Mouse (Mus musculus) megakaryocyte, adult 5-6 weeks (primary cell): ENCODE measurements around the gene Zfp786. TPM values are rescaled to one million over a fixed set of nuclear protein-coding genes. Genes with fewer than 3 reads are reported as not detected.
"Not testable (repeated sequence)": the region's sequence is repeated elsewhere in the genome, so short reads cannot be mapped to it uniquely, and the experiment has no call there.

Experiments
- ATAC-seq: 2 replicates; pipeline ENCODE4 v1.8.0; 2016; ENCODE audit warnings: mild to moderate bottlenecking, inconsistent platforms; ENCODE audit not compliant: poor library complexity, severe bottlenecking
- total RNA-seq, 2 experiments: library from RNA; stranded (forward) in 1 of 2; stranded (reverse) in 1 of 2; fragments of 153-499, 151-499 nt in 1 of 2; fragments of 221-1000, 200-1000 nt in 1 of 2; gene quantifications; 2 replicates each; pipeline versions ENCODE4 v1.2.3 to v1.2.4; 2015 to 2017

Gene Zfp786
- total RNA-seq, 2 experiments from 2014 or later: not detected

DNA sequence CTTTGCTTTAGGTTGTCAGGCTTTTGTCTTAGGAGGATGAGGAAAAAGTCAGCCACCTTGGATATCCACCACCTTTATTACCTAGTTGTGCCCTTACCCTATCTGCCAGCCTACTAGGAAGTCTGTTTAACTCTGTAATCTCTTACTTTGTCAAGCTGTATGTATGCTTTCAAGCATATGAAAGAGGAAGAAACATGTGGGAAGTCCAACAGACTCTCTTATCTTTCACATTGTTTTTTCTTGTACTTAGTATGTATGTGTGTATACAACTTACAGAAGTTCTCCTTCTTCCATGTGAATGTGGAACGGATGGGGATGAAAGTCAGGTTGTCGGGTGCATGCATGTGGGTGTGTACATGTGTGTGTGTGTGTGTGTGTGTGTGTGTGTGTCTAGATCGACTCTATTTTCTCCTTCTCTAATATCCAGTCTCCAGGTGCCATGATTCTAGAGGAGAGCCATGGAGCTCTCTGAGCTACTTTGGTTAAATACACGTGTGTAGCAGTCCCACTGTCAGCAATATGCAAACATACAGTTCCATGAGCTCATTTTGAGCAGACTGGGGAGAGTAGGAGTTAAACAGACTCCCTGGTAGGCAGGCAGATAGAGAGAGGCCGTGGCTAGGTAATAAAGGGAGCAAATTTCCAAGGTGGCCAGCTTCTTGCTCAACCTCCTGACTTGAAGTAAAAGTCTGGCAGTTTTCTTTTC is 45.8 kb downstream of the Zfp786 start:
- no peak for ATAC-seq

DNA sequence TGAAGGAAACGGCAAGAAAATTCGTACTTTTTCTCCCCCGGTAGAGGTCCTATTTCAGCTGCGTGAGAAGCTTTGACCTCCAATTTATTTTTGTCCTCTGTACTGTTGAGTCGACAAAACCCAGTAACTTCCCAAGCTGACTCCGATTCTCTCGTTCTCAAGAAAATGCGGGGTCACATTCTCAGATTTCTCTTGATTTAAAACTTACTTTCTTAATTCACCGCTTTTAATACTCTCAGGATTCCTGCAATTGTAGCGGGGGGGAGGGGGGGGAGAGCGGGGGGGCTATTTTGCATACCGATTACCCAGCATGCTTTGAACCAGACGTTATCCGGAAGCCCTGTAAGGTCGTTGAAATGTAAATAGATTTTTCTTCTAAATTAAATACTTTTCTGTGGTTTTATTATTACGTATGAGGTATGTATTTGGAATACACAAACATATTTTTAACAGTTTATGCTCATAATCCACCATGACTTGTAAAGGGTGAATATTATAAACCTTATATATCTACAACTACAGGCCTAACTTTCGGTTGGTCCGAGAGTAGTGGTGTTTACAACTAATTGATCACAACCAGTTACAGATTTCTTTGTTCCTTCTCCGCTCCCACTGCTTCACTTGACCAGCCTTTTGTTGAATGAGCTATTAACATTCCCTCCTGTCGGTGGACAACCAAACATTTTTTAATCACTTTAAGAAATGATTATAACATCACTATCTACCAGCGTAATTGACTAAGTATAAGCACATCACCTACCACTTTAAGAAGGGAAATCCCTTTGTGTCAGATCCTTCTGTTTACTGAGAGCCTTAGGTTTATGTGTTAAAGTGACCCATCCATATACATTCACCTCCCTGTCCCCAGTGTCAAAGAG is 49.3 kb downstream of the Zfp786 start:
- peak; percentile 44 for ATAC-seq

DNA sequence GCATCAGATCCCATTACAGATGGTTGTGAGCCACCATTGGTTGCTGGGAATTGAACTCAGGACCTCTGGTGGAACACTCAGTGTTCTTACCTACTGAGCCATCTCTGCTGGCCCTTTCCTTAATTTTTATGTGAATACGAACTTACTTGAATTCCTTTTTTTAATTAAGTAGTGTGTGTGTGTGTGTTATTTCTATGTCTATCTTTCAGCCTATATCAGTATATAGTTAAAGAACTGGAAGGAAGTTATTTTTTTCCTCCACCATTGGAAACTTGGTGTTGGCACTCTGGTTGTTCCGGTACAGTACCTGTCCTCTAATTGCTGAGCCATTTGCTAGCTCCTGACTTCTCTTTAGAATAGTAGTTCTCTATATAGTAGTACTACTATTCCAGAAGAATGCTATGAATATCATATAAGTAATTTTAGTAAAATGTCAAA is 50.1 kb downstream of the Zfp786 start:
- no peak for ATAC-seq

DNA sequence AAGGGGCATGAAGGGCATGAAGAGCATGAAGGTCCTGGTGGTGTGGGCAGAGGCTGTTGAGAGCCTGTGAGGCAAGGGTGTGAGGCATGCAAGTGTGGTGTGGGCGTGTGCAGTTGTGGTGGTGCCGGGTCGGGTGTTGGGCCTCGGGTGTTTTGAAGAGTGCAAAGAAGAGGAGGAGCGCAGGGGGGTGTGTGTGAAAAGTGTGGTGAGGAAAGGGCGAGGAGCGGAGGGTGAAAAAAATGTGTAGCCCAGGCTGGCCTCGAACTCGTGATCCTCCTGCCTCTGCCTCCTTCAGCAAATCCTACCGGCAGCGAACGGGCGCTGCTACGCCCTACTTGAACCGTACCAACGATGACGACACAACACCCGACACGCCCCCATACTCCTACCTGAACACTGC is 58.9 kb downstream of the Zfp786 start:
- ATAC-seq: peak; percentile 72

DNA sequence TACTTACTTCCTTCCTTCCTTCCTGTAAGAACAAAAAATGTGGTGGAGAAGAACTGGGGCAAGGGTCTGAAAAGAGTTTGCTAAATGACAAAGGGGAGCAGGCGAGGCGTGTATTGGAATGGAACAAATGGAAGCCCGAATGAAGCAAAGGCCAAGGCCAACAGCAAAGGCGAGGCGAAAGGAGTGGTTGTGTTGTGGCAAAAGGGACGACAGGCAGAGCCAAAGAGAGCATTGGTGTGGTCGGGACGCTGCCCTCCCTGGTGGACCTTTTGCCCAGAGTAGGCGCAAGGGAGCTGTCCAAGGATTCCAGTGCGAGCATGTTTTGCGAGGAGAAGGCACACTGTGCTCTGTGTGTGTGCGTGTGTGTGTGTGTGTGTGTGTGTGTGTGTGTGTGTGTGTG is 59.6 kb downstream of the Zfp786 start:
- not testable (repeated sequence) for ATAC-seq

DNA sequence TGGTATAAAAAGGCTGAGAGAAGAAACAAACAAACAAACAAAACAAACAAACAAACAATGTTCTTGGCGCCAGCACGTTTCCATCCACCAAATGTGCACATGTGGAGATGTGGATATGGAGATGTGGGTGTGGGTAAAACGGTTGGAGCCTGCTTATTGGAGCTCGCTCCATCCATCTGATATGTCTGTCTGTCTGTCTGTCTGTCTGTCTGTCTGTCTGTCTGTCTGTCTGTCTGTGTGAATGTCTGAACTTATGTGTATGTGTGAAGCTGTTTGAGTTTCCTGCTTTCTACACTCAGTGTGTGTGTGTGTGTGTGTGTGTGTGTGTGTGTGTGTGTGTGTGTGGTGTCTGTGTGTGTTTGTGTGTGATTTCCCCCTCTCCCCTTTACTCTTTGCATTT is 60.8 kb downstream of the Zfp786 start:
- not testable (repeated sequence) for ATAC-seq

Other genes with a start within 250 kb of the Zfp786 start
- 181 and 207 TPM in 2 replicates for gene Ezh2, start 235.5 kb downstream of the Zfp786 start, total RNA-seq (2015)
- 125 and 151 TPM in 2 replicates for gene Ezh2, start 235.5 kb downstream of the Zfp786 start, total RNA-seq (2017)
- 50.6 and 54.3 TPM in 2 replicates for gene Pdia4, start 17.4 kb downstream of the Zfp786 start, total RNA-seq (2015)
- gene Pdia4, start 17.4 kb downstream of the Zfp786 start, total RNA-seq (2017): 166 TPM in 2 replicates
- gene Zfp398, start 4.8 kb upstream of the Zfp786 start, total RNA-seq (2015): 10.1 and 10.4 TPM in 2 replicates
- gene Zfp398, start 4.8 kb upstream of the Zfp786 start, total RNA-seq (2017): 10.5 and 15.6 TPM in 2 replicates
- gene Zfp282, start 46.3 kb upstream of the Zfp786 start, total RNA-seq (2015): 4.6 and 5.3 TPM in 2 replicates
- 8.4 and 10.7 TPM in 2 replicates for gene Zfp282, start 46.3 kb upstream of the Zfp786 start, total RNA-seq (2017)
- gene Zfp212, start 89.6 kb upstream of the Zfp786 start, total RNA-seq (2015): 7.1 and 8.8 TPM in 2 replicates
- gene Zfp212, start 89.6 kb upstream of the Zfp786 start, total RNA-seq (2017): 7.2 and 9.1 TPM in 2 replicates
- gene Zfp956, start 122.5 kb upstream of the Zfp786 start, total RNA-seq (2015): 0.69 and 0.80 TPM in 2 replicates
- gene Zfp956, start 122.5 kb upstream of the Zfp786 start, total RNA-seq (2017): 2.5 and 2.9 TPM in 2 replicates
- 5.3 and 5.9 TPM in 2 replicates for gene Zfp777, start 218.0 kb upstream of the Zfp786 start, total RNA-seq (2015)
- gene Zfp777, start 218.0 kb upstream of the Zfp786 start, total RNA-seq (2017): 8.9 and 9.7 TPM in 2 replicates